Mouse (Mus musculus) liver, postnatal 0 days (tissue): ENCODE measurements around the gene M6pr.

ENCODE experiments used
- CTCF ChIP-seq: sonication (generic); IDR thresholded peaks from 2 replicates; pipeline ENCODE4 v1.5.1; 2016; ENCODE audit warnings: antibody characterized with exemption, low read depth
- EP300 ChIP-seq: IDR thresholded peaks from 2 replicates; pipeline ENCODE4 v1.6.1; 2016; ENCODE audit warnings: antibody characterized with exemption, low read depth, mild to moderate bottlenecking

DNA sequence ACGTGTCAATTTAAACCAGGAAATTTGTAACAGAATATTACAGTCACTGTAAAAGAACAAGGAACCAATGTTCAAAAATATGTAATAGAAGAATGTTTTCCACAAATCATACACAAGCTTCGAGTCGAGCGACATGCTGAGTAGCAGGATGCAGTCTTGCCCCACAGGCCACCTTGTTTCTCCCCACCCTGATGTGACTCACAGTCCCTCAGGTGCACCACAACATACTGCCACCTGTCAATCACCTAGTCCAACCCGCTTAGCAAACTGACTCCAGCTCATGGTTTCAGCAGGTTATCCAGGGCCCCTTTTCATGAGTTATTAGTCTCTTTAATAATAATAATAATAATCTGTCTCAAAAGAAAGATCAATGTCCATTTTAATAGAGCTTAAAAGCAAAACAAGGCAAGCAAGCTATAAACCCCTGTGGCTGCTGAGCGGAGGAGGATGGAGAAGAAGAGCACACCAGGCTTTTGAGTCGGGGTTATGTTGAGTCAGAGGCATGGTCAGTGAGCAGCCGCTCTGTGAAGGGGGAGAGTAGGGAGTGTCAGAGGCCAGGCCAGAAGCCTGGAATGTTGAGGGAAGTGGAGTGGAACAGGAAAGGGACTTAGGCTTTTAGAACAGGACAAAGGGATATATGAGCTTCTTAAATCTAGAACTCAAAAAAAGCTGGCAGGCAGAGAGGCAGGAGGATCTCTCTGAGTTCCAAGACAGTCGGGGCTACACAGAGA, 36.0 kb downstream of the M6pr start:
- TF ChIP-seq CTCF (no peak), EP300 (no peak)
